Mouse (Mus musculus): ENCODE measurements around the gene Dnal4. TPM values are rescaled to one million over a fixed set of nuclear protein-coding genes. Genes with fewer than 3 reads are reported as not detected.
A peak's percentile ranks its signal among the peaks of the same experiment; 100 is the strongest.

The Dnal4 gene
- polyA plus RNA-seq, 1 experiment from 2014 or later = 37.1 TPM

DNA sequence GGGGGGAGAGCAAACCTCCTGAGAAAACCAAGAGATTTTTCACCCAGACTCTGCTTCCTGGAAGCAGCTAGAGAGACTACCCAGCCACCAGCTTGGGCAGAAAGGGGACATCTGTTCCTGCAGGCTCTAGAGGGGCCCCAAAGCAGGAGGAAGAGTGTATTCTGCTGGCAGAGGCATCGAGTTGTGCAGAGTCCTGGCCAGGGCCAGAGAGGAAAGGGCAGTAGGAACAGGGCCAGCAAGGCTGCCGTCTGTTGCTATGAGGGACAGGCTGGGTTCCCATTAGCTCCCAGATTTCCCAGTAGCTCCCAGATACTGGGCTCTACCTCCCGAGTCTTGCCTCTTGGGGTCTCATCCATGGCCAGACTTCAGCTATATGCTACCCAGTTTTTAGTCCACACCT is 32.4 kb upstream of the Dnal4 start:
- Histone ChIP-seq H3K4me3 (no peak overlapping the region), H3K4me2 (no peak overlapping the region), H3K9ac (no peak overlapping the region), H3K27me3 (replicated peaks) (peaks cover 59% of the 10 kb centered on the region), H3K36me3 (no peaks in the 10 kb centered on the region), H3K27ac (ENCODE audit: poor library complexity, severe bottlenecking) (no peak overlapping the region), H3K9me3 (replicated peaks) (no peaks in the 10 kb centered on the region), H3K4me1 (replicated peaks) (peaks cover under 1% of the 10 kb centered on the region; the same call in 1 of the 2 replicates)
- 48% methylated on average over 3 of the region's 3 CpGs for WGBS
- no peak for ATAC-seq (ENCODE audit: insufficient number of reproducible peaks, low FRiP score)

DNA sequence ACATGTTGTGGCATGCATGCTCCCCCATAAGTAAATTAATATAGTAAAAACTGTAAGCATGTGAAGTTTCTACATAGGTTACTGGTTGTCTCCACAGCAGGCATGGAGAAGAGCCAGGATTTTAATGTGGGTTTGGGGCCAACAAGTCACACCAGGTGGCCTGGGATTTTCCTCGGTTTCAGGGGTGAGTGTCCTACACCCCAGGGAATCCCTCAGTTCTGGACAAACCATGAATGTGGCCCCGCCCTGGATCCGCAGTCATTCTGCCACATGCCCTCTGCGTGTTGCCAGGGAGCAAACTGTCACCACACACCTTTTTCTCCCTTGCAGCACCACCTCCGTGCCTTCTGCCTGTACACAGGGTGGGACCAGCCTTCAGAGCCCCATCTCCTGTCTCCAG is 31.0 kb upstream of the Dnal4 start:
- ATAC-seq (ENCODE audit: insufficient number of reproducible peaks, low FRiP score) = no peak
- peaks cover 11% of the 10 kb centered on the region for H3K4me1 ChIP-seq (replicated peaks)
- H3K36me3 ChIP-seq = no peaks in the 10 kb centered on the region
- no peak overlapping the region for H3K27ac ChIP-seq (ENCODE audit: poor library complexity, severe bottlenecking)
- H3K9ac ChIP-seq = no peak overlapping the region
- 49% methylated on average over 5 of the region's 5 CpGs for WGBS
- H3K4me2 ChIP-seq = no peak overlapping the region
- no peak overlapping the region for H3K4me3 ChIP-seq
- peaks cover 68% of the 10 kb centered on the region for H3K27me3 ChIP-seq (replicated peaks)
- no peaks in the 10 kb centered on the region for H3K9me3 ChIP-seq (replicated peaks)

DNA sequence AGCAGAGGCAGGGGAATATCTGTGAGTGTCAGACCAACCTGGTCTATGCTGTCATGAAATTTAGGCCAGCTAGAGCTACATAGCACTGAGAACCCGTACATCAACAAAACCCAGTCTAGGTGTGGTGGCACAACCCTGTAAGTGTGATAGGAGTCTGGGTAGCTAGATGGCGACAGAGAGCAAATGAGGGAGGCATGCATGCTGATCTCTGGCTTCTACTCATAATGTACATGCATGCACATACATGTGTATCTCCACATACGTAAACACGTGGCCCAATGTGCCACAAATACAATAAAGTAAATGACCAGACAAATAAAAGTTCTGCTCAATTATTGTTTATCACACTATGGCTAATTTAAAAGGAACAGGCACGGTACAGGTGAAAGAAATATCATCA is 30.5 kb upstream of the Dnal4 start:
- 34% methylated on average over 5 of the region's 5 CpGs for WGBS
- no peaks in the 10 kb centered on the region for H3K9me3 ChIP-seq (replicated peaks)
- no peak overlapping the region for H3K4me3 ChIP-seq
- peaks cover 17% of the 10 kb centered on the region for H3K4me1 ChIP-seq (replicated peaks)
- H3K9ac ChIP-seq = no peak overlapping the region
- H3K4me2 ChIP-seq = no peak overlapping the region
- no peak for ATAC-seq (ENCODE audit: insufficient number of reproducible peaks, low FRiP score)
- H3K27ac ChIP-seq (ENCODE audit: poor library complexity, severe bottlenecking) = no peak overlapping the region
- no peaks in the 10 kb centered on the region for H3K36me3 ChIP-seq
- peaks cover 73% of the 10 kb centered on the region for H3K27me3 ChIP-seq (replicated peaks)

DNA sequence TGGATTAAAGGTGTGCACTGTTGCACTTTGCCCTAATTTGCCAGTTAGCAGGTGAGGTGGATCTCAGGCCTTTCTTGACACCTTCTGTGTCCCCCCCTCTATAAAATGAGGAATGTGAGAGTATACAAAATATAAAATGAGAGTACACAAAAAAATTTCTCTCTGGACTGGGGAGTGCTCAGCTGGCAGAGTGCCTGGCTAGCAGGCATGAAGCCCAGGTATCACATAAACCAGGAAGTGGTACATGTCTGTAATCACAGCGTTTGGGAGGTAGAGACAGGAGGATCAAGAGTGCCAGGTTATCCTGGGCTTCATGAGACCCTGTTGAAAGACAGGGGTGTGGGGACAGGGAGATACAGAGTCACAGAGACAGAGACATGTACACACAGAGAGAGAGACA is 29.4 kb upstream of the Dnal4 start:
- 26% methylated on average over 1 of the region's 1 CpGs for WGBS
- H3K27me3 ChIP-seq (replicated peaks) = peaks cover 84% of the 10 kb centered on the region
- no peak overlapping the region for H3K9ac ChIP-seq
- no peaks in the 10 kb centered on the region for H3K9me3 ChIP-seq (replicated peaks)
- H3K27ac ChIP-seq (ENCODE audit: poor library complexity, severe bottlenecking) = no peak overlapping the region
- H3K4me2 ChIP-seq = no peak overlapping the region
- H3K4me1 ChIP-seq (replicated peaks) = peaks cover 18% of the 10 kb centered on the region
- no peaks in the 10 kb centered on the region for H3K36me3 ChIP-seq
- no peak for ATAC-seq (ENCODE audit: insufficient number of reproducible peaks, low FRiP score)
- H3K4me3 ChIP-seq = no peak overlapping the region

DNA sequence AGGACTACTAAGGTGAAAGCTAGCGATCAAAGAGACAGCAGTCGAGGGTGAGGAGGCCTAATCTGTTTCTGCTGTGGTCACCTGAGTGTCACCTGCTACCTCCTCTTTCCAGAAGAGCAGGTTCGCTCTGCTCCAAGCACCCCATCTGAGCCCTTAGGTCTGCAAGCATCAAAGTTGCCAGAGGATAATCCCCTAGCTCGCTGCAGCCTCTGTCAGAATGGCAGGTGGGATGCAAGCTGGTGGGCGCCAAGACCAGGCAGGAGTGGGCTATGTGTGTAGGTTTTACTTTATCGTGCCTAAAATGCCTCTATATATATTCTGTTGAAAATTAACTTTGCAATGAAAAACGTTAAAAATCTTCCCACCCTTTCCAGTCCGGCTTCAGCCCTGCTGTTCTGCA is 27.6 kb upstream of the Dnal4 start:
- Histone ChIP-seq H3K27ac (ENCODE audit: poor library complexity, severe bottlenecking) (no peak overlapping the region), H3K27me3 (replicated peaks) (peaks cover 86% of the 10 kb centered on the region), H3K4me3 (peak overlapping the region; percentile 64), H3K4me1 (replicated peaks) (peaks cover 18% of the 10 kb centered on the region), H3K9ac (no peak overlapping the region), H3K9me3 (replicated peaks) (no peaks in the 10 kb centered on the region), H3K36me3 (no peaks in the 10 kb centered on the region), H3K4me2 (peak overlapping the region; percentile 95; the same call in 1 of the 2 replicates)
- no peak for ATAC-seq (ENCODE audit: insufficient number of reproducible peaks, low FRiP score)
- 23% methylated on average over 8 of the region's 8 CpGs for WGBS

DNA sequence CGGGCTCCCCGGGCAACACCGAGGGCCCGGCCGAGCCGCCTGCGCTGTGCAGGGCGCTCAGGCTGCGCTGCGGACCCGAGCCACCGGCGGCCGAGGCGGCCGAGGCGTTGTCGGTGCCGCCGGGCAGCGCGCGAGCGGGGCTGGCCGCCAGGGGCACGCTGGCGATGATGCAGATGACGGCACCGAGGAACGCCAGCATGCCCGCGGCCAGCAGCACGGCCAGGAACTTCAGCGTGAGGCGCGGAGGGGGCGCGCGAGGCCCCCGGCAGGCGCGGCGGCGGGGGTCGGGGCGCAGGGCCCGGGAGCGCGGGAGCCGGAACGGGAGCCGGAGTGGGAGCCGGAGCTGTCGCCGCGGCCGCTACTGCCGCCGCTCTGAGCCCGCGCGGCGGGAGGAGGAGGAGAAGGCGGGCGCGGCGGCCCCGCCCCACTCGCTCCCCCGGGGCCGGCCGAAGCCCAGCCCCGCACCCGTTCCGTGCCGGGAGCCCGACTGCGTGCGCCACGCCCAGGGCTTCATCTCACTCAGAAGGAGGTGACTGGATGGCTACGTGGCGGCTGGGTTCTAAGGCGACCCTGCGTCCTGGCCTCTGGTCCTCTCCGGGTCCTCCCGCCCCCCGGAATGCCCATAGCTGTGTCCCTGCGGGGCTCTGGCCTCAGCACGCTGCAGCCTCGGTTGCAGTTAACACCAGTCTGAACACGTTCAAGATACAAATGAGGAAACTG is 26.9 kb upstream of the Dnal4 start, which contains the start of gene Nptxr:
TSS of gene Nptxr (minus strand) at position 415 of the 720 bp plus-strand sequence.
- H3K36me3 ChIP-seq = no peaks in the 10 kb centered on the region
- H3K9ac ChIP-seq = peak within 1 kb of the TSS; percentile 71
- WGBS = under 1% methylated on average over 84 of the region's 91 CpGs
- peak within 1 kb of the TSS; percentile 64 for H3K4me3 ChIP-seq
- peak within 1 kb of the TSS; percentile 95 for H3K4me2 ChIP-seq
- H3K4me1 ChIP-seq (replicated peaks) = peaks cover 18% of the 10 kb centered on the region
- no peaks in the 10 kb centered on the region for H3K9me3 ChIP-seq (replicated peaks)
- H3K27ac ChIP-seq (ENCODE audit: poor library complexity, severe bottlenecking) = no peak within 1 kb of the TSS
- peaks cover 88% of the 10 kb centered on the region for H3K27me3 ChIP-seq (replicated peaks)
- peak; percentile 41; the same call in 1 of the 2 replicates for ATAC-seq (ENCODE audit: insufficient number of reproducible peaks, low FRiP score)

DNA sequence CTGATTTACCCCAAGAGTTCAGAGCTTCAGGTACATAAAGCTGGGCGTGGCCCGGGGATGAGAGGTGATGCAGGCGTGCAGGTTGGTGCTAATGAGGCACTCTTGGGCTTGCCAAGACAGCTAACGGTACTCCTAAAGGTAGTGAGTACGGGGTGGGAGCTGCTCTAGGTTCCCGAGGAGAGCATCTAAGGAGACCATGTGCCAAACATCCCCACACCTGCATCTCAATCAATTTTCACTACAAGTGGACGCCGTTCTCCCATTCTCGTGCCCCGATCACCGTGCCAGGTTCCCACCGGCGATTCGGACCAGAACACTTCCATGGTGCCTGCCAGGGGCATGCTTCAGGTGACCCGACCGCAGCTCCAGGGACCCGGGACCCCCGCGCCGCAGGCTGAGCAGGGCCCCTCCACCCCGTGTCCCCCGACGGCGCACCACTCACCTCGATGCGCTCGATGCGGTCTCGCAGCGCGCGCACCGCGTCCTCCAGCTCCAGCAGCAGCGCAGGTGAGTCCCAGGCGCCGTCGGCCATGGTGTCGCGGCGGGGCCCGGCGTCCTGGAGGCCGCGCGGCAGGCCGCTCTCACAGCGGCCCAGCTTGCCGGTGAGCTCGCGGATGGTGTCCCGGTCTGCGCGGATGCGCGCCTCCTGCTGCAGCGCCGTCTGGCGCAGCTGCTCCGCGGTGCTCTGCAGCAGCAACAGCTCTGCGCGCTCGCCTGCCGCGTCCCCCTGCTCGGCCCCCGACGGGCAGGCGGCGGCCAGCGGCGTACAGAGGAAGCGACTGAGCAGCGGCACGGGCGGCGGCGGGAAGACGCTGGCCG is 26.1 kb upstream of the Dnal4 start:
- ATAC-seq (ENCODE audit: insufficient number of reproducible peaks, low FRiP score) = no peak
- WGBS = 6% methylated on average over 81 of the region's 81 CpGs
- Histone ChIP-seq H3K27ac (ENCODE audit: poor library complexity, severe bottlenecking) (no peak overlapping the region), H3K4me2 (peak overlapping the region; percentile 95), H3K9me3 (replicated peaks) (no peaks in the 10 kb centered on the region), H3K36me3 (no peaks in the 10 kb centered on the region), H3K4me1 (replicated peaks) (peaks cover 18% of the 10 kb centered on the region), H3K4me3 (peak overlapping the region; percentile 64), H3K9ac (peak overlapping the region; percentile 71), H3K27me3 (replicated peaks) (peaks cover 90% of the 10 kb centered on the region)

DNA sequence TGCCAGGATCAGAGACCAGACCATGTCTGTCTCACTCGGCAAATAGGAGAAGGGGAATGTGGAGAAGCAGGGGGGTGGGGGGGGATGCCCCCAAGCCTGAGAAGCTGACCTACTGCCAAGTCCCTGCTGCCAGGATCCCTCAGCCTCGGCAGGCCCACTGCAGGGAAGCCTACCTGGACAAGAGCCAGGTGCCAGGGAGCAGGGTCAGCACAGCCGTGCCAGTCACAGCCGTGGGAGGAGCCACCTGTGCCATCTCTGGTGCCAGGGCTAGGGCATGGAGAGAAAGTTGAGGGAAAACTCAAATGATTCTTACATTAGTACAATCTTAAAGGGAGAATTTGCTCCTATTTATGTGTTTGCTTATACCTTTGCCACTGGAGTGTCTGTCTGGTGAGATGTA is 24.7 kb upstream of the Dnal4 start:
- peaks cover 18% of the 10 kb centered on the region for H3K4me1 ChIP-seq (replicated peaks)
- no peaks in the 10 kb centered on the region for H3K9me3 ChIP-seq (replicated peaks)
- no peak overlapping the region for H3K4me2 ChIP-seq
- no peak overlapping the region for H3K27ac ChIP-seq (ENCODE audit: poor library complexity, severe bottlenecking)
- no peak for ATAC-seq (ENCODE audit: insufficient number of reproducible peaks, low FRiP score)
- H3K27me3 ChIP-seq (replicated peaks) = peaks cover 86% of the 10 kb centered on the region
- no peaks in the 10 kb centered on the region for H3K36me3 ChIP-seq
- 66% methylated on average over 4 of the region's 4 CpGs for WGBS
- H3K9ac ChIP-seq = no peak overlapping the region
- no peak overlapping the region for H3K4me3 ChIP-seq

DNA sequence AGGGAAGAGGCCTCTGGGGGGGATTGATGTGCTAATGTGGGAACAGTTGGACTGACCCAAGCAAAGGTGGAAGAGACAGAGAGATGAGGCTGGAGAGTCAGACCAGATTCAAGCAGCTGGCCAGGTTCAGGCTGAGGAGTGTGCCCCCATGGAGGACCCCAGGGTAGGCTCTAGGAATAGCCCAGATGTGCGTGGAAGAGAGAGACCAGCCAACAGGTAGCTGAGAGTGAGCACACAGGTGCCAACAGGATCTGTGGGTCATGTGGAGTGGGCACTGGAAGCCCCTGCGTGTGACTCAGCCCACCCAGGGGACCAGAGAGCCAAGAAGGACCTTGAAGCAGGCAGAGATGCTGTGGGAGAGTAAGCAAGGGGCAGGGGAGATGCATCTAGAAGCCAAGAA is 24.0 kb upstream of the Dnal4 start:
- peaks cover 86% of the 10 kb centered on the region for H3K27me3 ChIP-seq (replicated peaks)
- no peaks in the 10 kb centered on the region for H3K36me3 ChIP-seq
- 62% methylated on average over 2 of the region's 2 CpGs for WGBS
- no peak overlapping the region for H3K4me3 ChIP-seq
- no peak overlapping the region for H3K27ac ChIP-seq (ENCODE audit: poor library complexity, severe bottlenecking)
- H3K9me3 ChIP-seq (replicated peaks) = no peaks in the 10 kb centered on the region
- H3K9ac ChIP-seq = no peak overlapping the region
- peaks cover 18% of the 10 kb centered on the region for H3K4me1 ChIP-seq (replicated peaks)
- ATAC-seq (ENCODE audit: insufficient number of reproducible peaks, low FRiP score) = no peak
- H3K4me2 ChIP-seq = no peak overlapping the region

DNA sequence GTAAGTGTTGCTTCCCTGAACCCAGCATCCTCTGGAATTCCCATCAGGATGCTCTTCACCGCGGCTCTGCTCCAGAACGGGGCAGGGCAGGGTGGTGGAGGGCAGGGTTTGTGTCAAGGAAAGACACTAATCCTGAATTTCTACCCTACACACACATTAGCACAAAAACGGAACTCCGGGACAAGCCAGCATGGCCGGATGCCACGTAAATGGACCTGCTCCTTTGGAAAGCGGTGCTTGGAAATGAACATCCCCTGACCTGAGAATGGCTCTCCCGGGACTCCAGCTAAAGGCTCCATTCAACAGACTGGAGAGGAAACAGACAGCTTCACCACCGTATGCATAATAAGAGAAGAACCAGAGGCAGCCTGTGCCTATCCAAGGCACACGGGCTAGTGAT is 23.1 kb upstream of the Dnal4 start:
- Histone ChIP-seq H3K27me3 (replicated peaks) (peaks cover 85% of the 10 kb centered on the region), H3K36me3 (no peaks in the 10 kb centered on the region)
- WGBS = 61% methylated on average over 11 of the region's 11 CpGs

DNA sequence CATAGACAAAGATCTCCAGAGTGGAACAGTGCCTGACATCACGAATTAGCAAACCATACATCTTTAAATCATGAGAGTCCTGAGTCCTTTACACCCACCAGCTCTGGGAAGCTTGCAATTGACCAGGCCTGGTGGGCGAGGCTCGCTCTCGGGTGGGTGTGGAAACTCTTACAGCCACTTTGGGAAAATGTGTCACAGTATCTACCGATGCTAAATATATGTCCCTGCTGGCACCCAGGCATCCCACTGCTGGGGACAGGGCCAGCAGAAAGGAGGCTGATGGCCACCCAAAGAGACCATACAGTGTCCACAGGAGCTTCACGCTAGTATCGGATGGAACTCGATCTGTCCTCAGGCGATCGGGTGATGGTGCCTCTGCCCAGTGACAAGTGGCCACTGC is 20.9 kb upstream of the Dnal4 start:
- Histone ChIP-seq H3K4me3 (no peak overlapping the region), H3K4me1 (replicated peaks) (peaks cover 6% of the 10 kb centered on the region), H3K4me2 (no peak overlapping the region), H3K27ac (ENCODE audit: poor library complexity, severe bottlenecking) (no peak overlapping the region), H3K36me3 (no peaks in the 10 kb centered on the region), H3K9me3 (replicated peaks) (no peaks in the 10 kb centered on the region), H3K9ac (no peak overlapping the region), H3K27me3 (replicated peaks) (peaks cover 83% of the 10 kb centered on the region)
- 75% methylated on average over 10 of the region's 10 CpGs for WGBS
- ATAC-seq (ENCODE audit: insufficient number of reproducible peaks, low FRiP score) = no peak

More for the DNA sequence above, 23.1 kb upstream of the Dnal4 start:
- ATAC-seq (ENCODE audit: insufficient number of reproducible peaks, low FRiP score) = no peak
- Histone ChIP-seq H3K4me3 (no peak overlapping the region), H3K4me1 (replicated peaks) (peaks cover 18% of the 10 kb centered on the region), H3K9me3 (replicated peaks) (no peaks in the 10 kb centered on the region), H3K9ac (no peak overlapping the region), H3K4me2 (no peak overlapping the region), H3K27ac (ENCODE audit: poor library complexity, severe bottlenecking) (no peak overlapping the region)

Measured in heart, embryonic 12.5 days (tissue).